Mouse (Mus musculus) MN1 (cell line): Measurements from ENCODE around the gene Stk19.
"Not testable (repeated sequence)": the region's sequence is repeated elsewhere in the genome, so short reads cannot be mapped to it uniquely, and the experiment has no call there.

Experiments
- DNase-seq: peaks from one replicate; pipeline ENCODE4 v3.0.0-alpha.2; 2016; ENCODE audit warnings: low spot score

Stk19 gene

GRCm38 (mm10) chr17:34797211-34797995 is 39.3 kb downstream of the Stk19 start:
- DNase-seq = not testable (repeated sequence)

- DNase-seq = no peak
Observed at GRCm38 (mm10) chr17:34796311-34797140, 40.2 kb downstream of the Stk19 start.

DNA sequence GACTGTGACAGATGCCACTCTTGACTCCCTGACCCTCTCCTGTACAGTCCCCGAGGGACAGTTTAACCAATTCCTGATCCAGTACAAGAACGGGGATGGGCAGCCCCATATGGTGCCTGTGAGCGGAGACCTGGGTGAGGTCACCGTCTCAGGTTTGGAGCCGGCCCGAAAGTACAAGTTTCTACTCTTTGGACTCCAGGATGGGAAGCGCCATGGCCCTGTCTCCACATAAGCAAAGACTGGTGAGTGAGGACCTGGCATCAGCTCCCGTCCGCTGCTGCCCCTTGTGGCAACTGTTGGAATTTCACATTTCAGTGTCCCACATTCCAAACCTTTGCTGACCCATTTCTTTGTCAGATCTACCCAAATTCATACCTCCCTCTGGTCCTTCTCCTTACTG is 41.1 kb downstream of the Stk19 start:
- DNase-seq = no peak

DNA sequence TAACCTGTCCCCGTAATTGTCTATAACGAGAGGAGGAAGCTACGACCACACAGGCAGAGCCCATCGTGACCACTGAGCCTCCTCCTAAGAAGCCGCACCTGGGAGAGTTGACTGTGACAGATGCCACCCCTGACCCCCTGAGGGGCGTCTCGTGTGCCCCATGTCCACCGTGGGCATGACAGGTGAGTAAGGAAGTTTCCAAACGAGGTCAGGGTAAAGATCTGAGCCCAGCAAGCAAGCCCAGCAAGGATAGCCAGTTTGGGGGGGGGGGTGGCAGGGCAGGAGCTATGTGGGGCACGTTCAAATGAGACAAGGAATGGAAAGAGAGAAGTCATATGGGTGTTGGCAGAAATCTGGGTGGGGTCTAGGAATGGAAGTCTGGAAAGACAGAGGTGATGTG is 41.7 kb downstream of the Stk19 start:
- DNase-seq = no peak

GRCm38 (mm10) chr17:34777680-34778325 is 58.9 kb downstream of the Stk19 start:
- no peak for DNase-seq
